Mouse (Mus musculus) lung, embryonic 15.5 days (tissue): Measurements from ENCODE around the gene Hoxb6. TPM values are rescaled to one million over a fixed set of nuclear protein-coding genes. Genes with fewer than 3 reads are reported as not detected.
A peak's percentile ranks its signal among the peaks of the same experiment; 100 is the strongest.

ENCODE experiments used
- ATAC-seq: fragments of 200-750 bp; cut with Nextera tagmentation; 2 replicates; pipeline ENCODE4 v1.8.0; 2017; ENCODE audit warnings: moderate number of reproducible peaks, borderline replicate concordance; ENCODE audit not compliant: low FRiP score, low TSS enrichment; ENCODE audit errors: extremely low read depth
- H3K27ac ChIP-seq: fragments of 300-500 bp; sonication (generic); 2 replicates; pipeline ENCODE4 v1.5.1; 2015; ENCODE audit warnings: moderate library complexity, mild to moderate bottlenecking, inconsistent platforms
- H3K27me3 ChIP-seq: fragments of 300-500 bp; sonication (generic); 2 replicates; pipeline ENCODE4 v1.6.1; 2015; ENCODE audit warnings: inconsistent platforms
- H3K36me3 ChIP-seq: fragments of 300-500 bp; sonication (generic); 2 replicates; pipeline ENCODE4 v1.6.1; 2015; ENCODE audit warnings: inconsistent platforms
- H3K4me1 ChIP-seq: fragments of 300-500 bp; sonication (generic); 2 replicates; pipeline ENCODE4 v1.6.1; 2015; ENCODE audit warnings: inconsistent platforms
- H3K4me2 ChIP-seq: fragments of 300-500 bp; sonication (generic); 2 replicates; pipeline ENCODE4 v1.6.1; 2015; ENCODE audit warnings: inconsistent platforms, mild to moderate bottlenecking, moderate library complexity
- H3K4me3 ChIP-seq: fragments of 300-500 bp; sonication (generic); 2 replicates; pipeline ENCODE4 v1.5.1; 2015; ENCODE audit warnings: mild to moderate bottlenecking, inconsistent platforms
- H3K9ac ChIP-seq: fragments of 300-500 bp; sonication (generic); 2 replicates; pipeline ENCODE4 v1.6.1; 2015; ENCODE audit warnings: inconsistent platforms
- H3K9me3 ChIP-seq: fragments of 300-500 bp; sonication (generic); 2 replicates; pipeline ENCODE4 v1.6.1; 2016; ENCODE audit warnings: inconsistent platforms
- WGBS: fragments of 180-500 bp; shearing (Covaris S2); methylation state at CpG from one replicate; pipeline ENCODE4 v1.1.7; 2015; 5-methylcytosine and 5-hydroxymethylcytosine counted together
- polyA plus RNA-seq: library from polyadenylated mRNA; unstranded; fragments of >200 nt; fragmentation: Nextera tagmentation; extraction: Ambion mirVana; gene quantifications from 2 replicates; pipeline ENCODE4 v1.2.1, GENCODE M21; 2015

The Hoxb6 gene
- polyA plus RNA-seq, 1 experiment from 2014 or later = 15.2 TPM

GRCm38 (mm10) chr11:96281855-96282570 lies 10.3 kb upstream of the Hoxb6 start, which contains the start of gene Hoxb8:
Gene Hoxb8, plus strand, starts transcription at chr11:96281905.
- ATAC-seq = no peak
- WGBS = 1% methylated on average over 27 of the region's 27 CpGs
- peaks cover 21% of the 10 kb centered on the region for H3K4me1 ChIP-seq
- no peak within 1 kb of the TSS for H3K9ac ChIP-seq
- H3K4me3 ChIP-seq = peak within 1 kb of the TSS; percentile 41
- H3K4me2 ChIP-seq = peak within 1 kb of the TSS; percentile 67
- H3K27ac ChIP-seq = no peak within 1 kb of the TSS
- H3K9me3 ChIP-seq = no peaks in the 10 kb centered on the region
- H3K36me3 ChIP-seq = no peaks in the 10 kb centered on the region
- H3K27me3 ChIP-seq = peaks cover 92% of the 10 kb centered on the region

DNA sequence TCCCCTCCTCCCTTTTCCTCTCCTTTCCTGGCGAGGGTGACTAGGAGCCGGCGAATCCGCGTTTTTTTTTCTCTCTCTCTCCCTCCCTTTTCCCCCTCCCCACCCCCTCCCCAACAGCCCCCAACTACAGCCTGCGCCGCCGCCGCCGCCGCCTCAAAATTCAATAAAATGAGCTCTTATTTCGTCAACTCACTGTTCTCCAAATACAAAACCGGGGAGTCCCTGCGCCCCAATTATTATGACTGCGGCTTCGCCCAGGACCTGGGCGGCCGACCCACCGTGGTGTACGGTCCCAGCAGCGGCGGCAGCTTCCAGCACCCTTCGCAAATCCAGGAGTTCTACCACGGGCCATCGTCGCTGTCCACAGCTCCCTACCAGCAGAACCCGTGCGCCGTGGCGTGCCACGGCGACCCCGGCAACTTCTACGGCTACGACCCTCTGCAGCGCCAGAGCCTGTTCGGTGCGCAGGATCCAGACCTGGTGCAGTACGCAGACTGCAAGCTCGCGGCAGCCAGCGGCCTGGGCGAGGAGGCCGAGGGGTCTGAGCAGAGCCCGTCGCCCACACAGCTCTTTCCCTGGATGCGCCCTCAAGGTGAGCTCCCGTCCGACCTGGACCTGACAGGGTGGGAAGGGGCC lies 9.4 kb upstream of the Hoxb6 start:
- peaks cover 92% of the 10 kb centered on the region for H3K27me3 ChIP-seq
- H3K9ac ChIP-seq = peak overlapping the region; percentile 4; the same call in 1 of the 2 replicates
- under 1% methylated on average over 49 of the region's 49 CpGs for WGBS
- H3K4me1 ChIP-seq = peaks cover 22% of the 10 kb centered on the region
- no peak for ATAC-seq
- H3K4me2 ChIP-seq = peak overlapping the region; percentile 67
- H3K36me3 ChIP-seq = no peaks in the 10 kb centered on the region
- peak overlapping the region; percentile 41 for H3K4me3 ChIP-seq
- H3K27ac ChIP-seq = no peak overlapping the region
- no peaks in the 10 kb centered on the region for H3K9me3 ChIP-seq

- Histone ChIP-seq H3K27me3 (peaks cover 93% of the 10 kb centered on the region), H3K36me3 (no peaks in the 10 kb centered on the region), H3K4me2 (peak overlapping the region; percentile 67), H3K9me3 (no peaks in the 10 kb centered on the region), H3K27ac (peak overlapping the region; percentile 84), H3K4me3 (peak overlapping the region; percentile 41), H3K4me1 (peaks cover 22% of the 10 kb centered on the region), H3K9ac (peak overlapping the region; percentile 58)
- ATAC-seq = peak; percentile 47; the same call in 1 of the 2 replicates
- WGBS = under 1% methylated on average over 48 of the region's 49 CpGs
Observed at GRCm38 (mm10) chr11:96284041-96284749, 8.1 kb upstream of the Hoxb6 start.

- H3K4me1 ChIP-seq = peaks cover 22% of the 10 kb centered on the region
- no peaks in the 10 kb centered on the region for H3K36me3 ChIP-seq
- ATAC-seq = peak; percentile 37; the same call in 1 of the 2 replicates
- H3K9ac ChIP-seq = peak overlapping the region; percentile 58
- H3K27ac ChIP-seq = peak overlapping the region; percentile 84
- 2% methylated on average over 29 of the region's 37 CpGs for WGBS
- H3K4me3 ChIP-seq = peak overlapping the region; percentile 41
- no peaks in the 10 kb centered on the region for H3K9me3 ChIP-seq
- H3K27me3 ChIP-seq = peaks cover 93% of the 10 kb centered on the region
- peak overlapping the region; percentile 67 for H3K4me2 ChIP-seq
Observed at GRCm38 (mm10) chr11:96284774-96285734, 7.2 kb upstream of the Hoxb6 start.

DNA sequence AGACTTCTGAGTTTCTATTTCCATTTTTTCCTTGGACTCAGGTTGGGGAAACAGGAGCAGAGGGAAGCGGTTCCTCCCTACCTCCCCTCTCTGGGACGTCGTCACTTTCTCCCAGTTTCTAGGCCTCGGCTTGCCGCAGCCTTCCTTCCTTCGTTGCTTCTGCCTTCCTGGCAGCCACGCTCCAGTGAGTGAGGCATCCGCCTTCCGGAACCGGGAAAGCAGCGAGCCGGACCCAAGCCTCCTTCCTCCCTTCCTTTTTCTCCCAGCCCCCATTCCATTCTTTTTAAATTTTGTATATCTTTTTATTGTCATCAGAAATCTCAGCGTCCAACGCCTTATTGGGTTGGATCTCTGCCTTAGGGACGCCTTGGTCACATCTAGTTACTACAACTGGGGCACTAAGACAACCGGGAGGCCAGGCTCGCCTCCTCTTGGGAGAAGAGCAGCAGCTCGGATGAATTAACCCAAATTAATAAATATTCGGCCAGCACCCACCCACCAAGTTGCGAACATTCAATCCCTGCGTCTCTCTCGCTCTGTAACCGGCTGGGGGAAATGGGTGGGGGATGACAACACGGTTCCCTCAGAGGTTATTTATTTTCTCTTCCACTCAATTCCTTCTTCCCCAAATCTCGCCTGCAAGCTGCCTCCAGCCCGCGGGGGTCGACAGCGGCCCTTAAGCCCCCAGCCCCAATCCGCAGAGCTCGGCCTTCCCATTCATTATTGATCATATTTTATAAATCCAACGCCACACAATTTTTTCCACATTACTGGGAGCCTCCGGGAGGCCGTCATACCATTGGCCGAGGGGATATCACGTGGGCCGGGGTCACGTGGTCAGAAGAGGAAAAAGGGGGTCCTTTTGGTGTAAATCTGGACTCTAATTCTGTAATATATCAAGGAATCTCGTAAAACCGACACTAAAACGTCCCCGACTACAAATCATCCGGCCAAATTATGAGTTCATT lies 6.2 kb upstream of the Hoxb6 start, which contains the start of gene Hoxb7:
Gene Hoxb7 (plus strand): TSS at position 853 of the 968 bp plus-strand sequence.
- Histone ChIP-seq H3K4me2 (peak within 1 kb of the TSS; percentile 67), H3K27me3 (peaks cover 93% of the 10 kb centered on the region), H3K36me3 (no peaks in the 10 kb centered on the region), H3K4me1 (peaks cover 22% of the 10 kb centered on the region), H3K9ac (peak within 1 kb of the TSS; percentile 58), H3K27ac (peak within 1 kb of the TSS; percentile 84), H3K4me3 (peak within 1 kb of the TSS; percentile 41), H3K9me3 (no peaks in the 10 kb centered on the region)
- WGBS = 1% methylated on average over 41 of the region's 43 CpGs
- ATAC-seq = no peak

DNA sequence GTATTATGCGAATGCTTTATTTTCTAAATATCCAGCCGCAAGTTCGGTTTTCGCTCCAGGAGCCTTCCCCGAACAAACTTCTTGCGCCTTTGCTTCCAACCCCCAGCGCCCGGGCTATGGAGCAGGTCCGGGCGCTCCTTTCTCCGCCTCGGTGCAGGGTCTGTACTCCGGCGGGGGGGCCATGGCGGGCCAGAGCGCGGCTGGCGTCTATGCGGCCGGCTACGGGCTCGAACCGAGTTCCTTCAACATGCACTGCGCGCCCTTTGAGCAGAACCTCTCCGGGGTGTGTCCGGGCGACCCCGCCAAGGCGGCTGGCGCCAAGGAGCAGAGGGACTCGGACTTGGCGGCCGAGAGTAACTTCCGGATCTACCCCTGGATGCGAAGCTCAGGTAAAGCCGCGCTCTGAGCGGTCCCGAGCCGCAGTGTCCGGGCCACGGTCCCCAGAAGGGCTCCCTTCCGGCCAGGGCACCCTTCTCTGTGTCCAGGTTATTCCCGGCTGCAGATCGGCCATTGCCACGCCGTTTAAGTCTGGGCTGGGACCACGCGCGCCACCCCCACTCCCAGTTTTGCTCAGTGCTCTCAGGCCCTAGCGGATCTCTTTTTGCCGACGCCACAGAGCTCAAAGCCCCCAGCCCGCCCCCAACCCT lies 5.4 kb upstream of the Hoxb6 start:
- 0 out of 2 replicates have a peak, but pooled peaks have one; percentile 2 for ATAC-seq
- peaks cover 93% of the 10 kb centered on the region for H3K27me3 ChIP-seq
- under 1% methylated on average over 55 of the region's 55 CpGs for WGBS
- H3K4me3 ChIP-seq = peak overlapping the region; percentile 41
- H3K27ac ChIP-seq = peak overlapping the region; percentile 1; the same call in 1 of the 2 replicates
- no peaks in the 10 kb centered on the region for H3K36me3 ChIP-seq
- peak overlapping the region; percentile 67 for H3K4me2 ChIP-seq
- H3K4me1 ChIP-seq = peaks cover 22% of the 10 kb centered on the region
- peak overlapping the region; percentile 33 for H3K9ac ChIP-seq
- H3K9me3 ChIP-seq = no peaks in the 10 kb centered on the region

- peak overlapping the region; percentile 67 for H3K4me2 ChIP-seq
- peaks cover 22% of the 10 kb centered on the region for H3K4me1 ChIP-seq
- peak overlapping the region; percentile 33; the same call in 1 of the 2 replicates for H3K9ac ChIP-seq
- 9% methylated on average over 9 of the region's 9 CpGs for WGBS
- no peaks in the 10 kb centered on the region for H3K9me3 ChIP-seq
- peaks cover 93% of the 10 kb centered on the region for H3K27me3 ChIP-seq
- no peak overlapping the region for H3K27ac ChIP-seq
- peak overlapping the region; percentile 41 for H3K4me3 ChIP-seq
- ATAC-seq = no peak
- no peaks in the 10 kb centered on the region for H3K36me3 ChIP-seq
Observed at GRCm38 (mm10) chr11:96287411-96287810, 4.9 kb upstream of the Hoxb6 start.

DNA sequence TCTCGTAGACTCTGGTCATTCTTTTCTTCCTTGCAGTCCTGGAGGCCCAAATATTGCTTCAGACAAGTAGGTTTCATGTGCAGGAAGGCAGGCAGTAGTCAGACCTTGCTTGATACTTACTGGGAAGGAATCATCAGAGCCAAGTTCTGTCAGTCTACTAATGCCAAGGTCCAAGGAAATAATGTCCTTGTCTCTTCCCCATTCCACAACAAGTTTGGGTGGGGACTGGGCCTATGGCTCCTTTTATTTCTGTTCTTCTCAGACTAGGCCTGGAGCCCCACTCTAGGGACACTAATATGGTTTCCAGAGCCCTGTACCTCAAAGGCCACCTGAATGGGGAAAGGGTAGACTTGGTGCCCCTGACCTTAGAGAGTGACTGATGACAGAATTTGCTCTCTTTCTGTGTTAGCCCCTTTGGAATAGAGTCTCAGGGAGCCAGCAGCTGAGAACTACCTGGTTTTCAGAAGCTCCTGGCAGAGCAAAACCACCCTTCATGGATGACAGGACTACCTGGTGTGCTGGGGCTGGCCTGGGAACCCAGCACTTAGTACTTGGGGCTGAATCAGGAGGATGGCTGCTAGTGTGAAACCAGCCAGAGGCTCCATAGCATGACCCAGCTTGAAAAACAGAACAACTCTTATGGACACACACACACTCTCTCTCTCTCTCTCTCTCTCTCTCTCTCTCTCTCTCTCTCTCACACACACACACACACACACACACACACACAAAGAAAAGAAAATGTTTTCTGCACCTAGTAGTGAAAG lies 3.6 kb upstream of the Hoxb6 start:
- H3K9ac ChIP-seq = no peak overlapping the region
- peaks cover 94% of the 10 kb centered on the region for H3K27me3 ChIP-seq
- H3K4me2 ChIP-seq = no peak overlapping the region

GRCm38 (mm10) chr11:96289293-96289692 lies 3.0 kb upstream of the Hoxb6 start:
- H3K4me3 ChIP-seq = no peak overlapping the region
- peaks cover 11% of the 10 kb centered on the region; the same call in 1 of the 2 replicates for H3K4me1 ChIP-seq
- no peak overlapping the region for H3K9ac ChIP-seq
- 36% methylated on average over 21 of the region's 21 CpGs for WGBS
- H3K4me2 ChIP-seq = no peak overlapping the region
- ATAC-seq = no peak
- H3K27me3 ChIP-seq = peaks cover 97% of the 10 kb centered on the region
- H3K9me3 ChIP-seq = no peaks in the 10 kb centered on the region
- H3K36me3 ChIP-seq = no peaks in the 10 kb centered on the region
- no peak overlapping the region for H3K27ac ChIP-seq

More for the DNA sequence above, 3.6 kb upstream of the Hoxb6 start:
- 34% methylated on average over 1 of the region's 1 CpGs for WGBS
- Histone ChIP-seq H3K4me1 (peaks cover 14% of the 10 kb centered on the region; the same call in 1 of the 2 replicates), H3K27ac (no peak overlapping the region), H3K4me3 (no peak overlapping the region), H3K9me3 (no peaks in the 10 kb centered on the region), H3K36me3 (no peaks in the 10 kb centered on the region)
- no peak for ATAC-seq
